Mouse (Mus musculus) bone marrow, adult 2 months (tissue): ENCODE measurements around the gene Gm10096. TPM values are rescaled to one million over a fixed set of nuclear protein-coding genes. Genes with fewer than 3 reads are reported as not detected.
"Not testable (repeated sequence)": the region's sequence is repeated elsewhere in the genome, so short reads cannot be mapped to it uniquely, and the experiment has no call there.

Source experiments
- H3K27ac ChIP-seq: fragments of 200-500 bp; 2 replicates; pipeline ENCODE4 v1.5.1; 2012; ENCODE audit warnings: low read depth, mild to moderate bottlenecking, control low read depth, inconsistent platforms, low read length; ENCODE audit not compliant: control insufficient read depth, poor library complexity, insufficient read depth
- H3K4me1 ChIP-seq: fragments of 200-500 bp; 2 replicates; pipeline ENCODE4 v1.6.1; 2011; ENCODE audit warnings: low read length; ENCODE audit not compliant: control insufficient read depth, insufficient read depth
- H3K4me3 ChIP-seq: fragments of 200-500 bp; replicated peaks from 2 replicates; pipeline ENCODE3; 2011; ENCODE audit warnings: mild to moderate bottlenecking, low read depth, low read length, control low read depth; ENCODE audit not compliant: control insufficient read depth
- WGBS: fragments of 180-500 bp; shearing (Covaris S2); methylation state at CpG from one replicate; pipeline ENCODE4 v1.1.7; 2018; 5-methylcytosine and 5-hydroxymethylcytosine counted together
- polyA plus RNA-seq: library from polyadenylated mRNA; stranded (reverse); fragments of >200 nt; gene quantifications from 2 replicates; pipeline ENCODE4 v1.2.4, GENCODE M21; 2011; ENCODE audit warnings: low replicate concordance; ENCODE audit not compliant: missing spikeins, insufficient read depth, insufficient read length

The Gm10096 gene
- not detected in 2 replicates for polyA plus RNA-seq

- no CpG with 5 or more reads among the region's 5 CpGs for WGBS
- H3K27ac ChIP-seq, H3K4me3 ChIP-seq, H3K4me1 ChIP-seq: not testable (repeated sequence)
Measured at GRCm38 (mm10) chrX:28954602-28955001, at the start of gene Gm10096. TSS of gene Gm10096 (minus strand) at chrX:28954702.
